Mouse (Mus musculus) MN1 (cell line): ENCODE measurements around the gene Cct6b.

Source experiments
- DNase-seq: peaks from one replicate; pipeline ENCODE4 v3.0.0-alpha.2; 2016; ENCODE audit warnings: low spot score

The Cct6b gene

GRCm38 (mm10) chr11:82763742-82764437 lies at the start of gene Cct6b, which contains the start of gene Zfp830:
TSS of gene Cct6b (minus strand) at chr11:82764321.
TSS of gene Zfp830 (plus strand) at chr11:82764345.
- peak; percentile 96 for DNase-seq

GRCm38 (mm10) chr11:82808485-82808884 lies 44.4 kb upstream of the Cct6b start:
- no peak for DNase-seq

GRCm38 (mm10) chr11:82807370-82807769 lies 43.2 kb upstream of the Cct6b start:
- DNase-seq: no peak

GRCm38 (mm10) chr11:82806656-82807055 lies 42.5 kb upstream of the Cct6b start:
- no peak for DNase-seq

- no peak for DNase-seq
Measured at GRCm38 (mm10) chr11:82783453-82783852, 19.3 kb upstream of the Cct6b start.

GRCm38 (mm10) chr11:82782197-82782596 lies 18.1 kb upstream of the Cct6b start:
- DNase-seq: no peak

- peak; percentile 93 for DNase-seq
Measured at GRCm38 (mm10) chr11:82780983-82781903, 17.1 kb upstream of the Cct6b start, which contains the start of gene Lig3. TSS of gene Lig3 (plus strand) at chr11:82781108.

GRCm38 (mm10) chr11:82780134-82780533 lies 16.0 kb upstream of the Cct6b start:
- DNase-seq: no peak

GRCm38 (mm10) chr11:82764438-82764924 lies 360 bp upstream of the Cct6b start:
- no peak for DNase-seq

GRCm38 (mm10) chr11:82763261-82763660 lies 860 bp downstream of the Cct6b start:
- DNase-seq: peak; percentile 18

- DNase-seq: no peak
Measured at GRCm38 (mm10) chr11:82762286-82762829, 1.8 kb downstream of the Cct6b start.

- no peak for DNase-seq
Measured at GRCm38 (mm10) chr11:82755919-82756318, 8.2 kb downstream of the Cct6b start.

GRCm38 (mm10) chr11:82752349-82753115 lies 11.6 kb downstream of the Cct6b start:
- DNase-seq: no peak

- peak; percentile 9 for DNase-seq
Measured at GRCm38 (mm10) chr11:82746857-82747366, 17.2 kb downstream of the Cct6b start.

- DNase-seq: peak; percentile 25
Measured at GRCm38 (mm10) chr11:82746138-82746537, 18.0 kb downstream of the Cct6b start.

- no peak for DNase-seq
Measured at GRCm38 (mm10) chr11:82739006-82739405, 25.1 kb downstream of the Cct6b start.

GRCm38 (mm10) chr11:82734227-82734626 lies 29.9 kb downstream of the Cct6b start:
- no peak for DNase-seq

- DNase-seq: no peak
Measured at GRCm38 (mm10) chr11:82726862-82727261, 37.3 kb downstream of the Cct6b start.

- DNase-seq: no peak
Measured at GRCm38 (mm10) chr11:82719294-82719693, 44.8 kb downstream of the Cct6b start.

- DNase-seq: no peak
Measured at GRCm38 (mm10) chr11:82712681-82713080, 51.4 kb downstream of the Cct6b start.

GRCm38 (mm10) chr11:82708934-82709333 lies 55.2 kb downstream of the Cct6b start:
- DNase-seq: no peak
